Mouse (Mus musculus) bone marrow, adult 2 months (tissue): ENCODE results near the gene Akr1b8.

Experiments used
- CTCF ChIP-seq: fragments of 200-500 bp; IDR thresholded peaks from 2 replicates; pipeline ENCODE4 v1.5.1; 2011; ENCODE audit warnings: low read length, control low read depth; ENCODE audit not compliant: control insufficient read depth, insufficient read depth
- POLR2A ChIP-seq: fragments of 200-500 bp; IDR thresholded peaks from 2 replicates; pipeline ENCODE4 v1.6.1; 2011; ENCODE audit warnings: low read depth, mild to moderate bottlenecking, control low read depth, low read length, borderline replicate concordance; ENCODE audit not compliant: control insufficient read depth

GRCm38 (mm10) chr6:34371700-34372351 is 17.9 kb downstream of the Akr1b8 start:
- 0 out of 2 replicates have a peak, but pooled peaks have one; percentile 17 for TF ChIP-seq CTCF
- TF ChIP-seq POLR2A: no peak
